Mouse (Mus musculus) embryo, embryonic 11.5 days (tissue): ENCODE measurements around the gene Usp21.
A peak's percentile ranks its signal among the peaks of the same experiment; 100 is the strongest.
"Not testable (repeated sequence)": the region's sequence is repeated elsewhere in the genome, so short reads cannot be mapped to it uniquely, and the experiment has no call there.

ENCODE experiments used
- DNase-seq: peaks from one replicate; pipeline ENCODE4 v3.0.0-alpha.2; 2012; ENCODE audit warnings: low read depth, low spot score

Usp21 gene

GRCm38 (mm10) chr1:171287136-171288081, at the start of gene Usp21:
Usp21 (minus strand) TSS chr1:171287991.
- DNase-seq, result peak; percentile 90

DNA sequence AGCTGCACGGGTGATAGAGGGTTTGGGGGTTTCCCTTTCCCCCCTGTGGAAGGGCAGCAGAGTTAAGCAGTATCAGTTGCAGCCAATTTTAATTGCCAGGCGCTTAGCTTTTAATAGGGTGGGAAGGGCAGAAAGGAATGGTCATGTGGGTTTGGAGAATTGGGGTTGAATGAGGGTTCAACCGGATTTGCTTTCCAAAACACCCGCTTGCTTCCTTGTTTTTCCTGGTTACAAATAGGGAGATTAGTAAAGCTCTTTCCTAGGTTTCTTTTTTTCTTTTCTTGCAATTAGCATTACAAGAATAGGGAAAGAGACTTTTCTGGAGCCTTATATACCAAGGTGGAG, 42.4 kb upstream of the Usp21 start:
- DNase-seq, result no peak

- DNase-seq, result peak; percentile 79
These were observed 41.8 kb upstream of the Usp21 start for GRCm38 (mm10) chr1:171329433-171330215.

DNA sequence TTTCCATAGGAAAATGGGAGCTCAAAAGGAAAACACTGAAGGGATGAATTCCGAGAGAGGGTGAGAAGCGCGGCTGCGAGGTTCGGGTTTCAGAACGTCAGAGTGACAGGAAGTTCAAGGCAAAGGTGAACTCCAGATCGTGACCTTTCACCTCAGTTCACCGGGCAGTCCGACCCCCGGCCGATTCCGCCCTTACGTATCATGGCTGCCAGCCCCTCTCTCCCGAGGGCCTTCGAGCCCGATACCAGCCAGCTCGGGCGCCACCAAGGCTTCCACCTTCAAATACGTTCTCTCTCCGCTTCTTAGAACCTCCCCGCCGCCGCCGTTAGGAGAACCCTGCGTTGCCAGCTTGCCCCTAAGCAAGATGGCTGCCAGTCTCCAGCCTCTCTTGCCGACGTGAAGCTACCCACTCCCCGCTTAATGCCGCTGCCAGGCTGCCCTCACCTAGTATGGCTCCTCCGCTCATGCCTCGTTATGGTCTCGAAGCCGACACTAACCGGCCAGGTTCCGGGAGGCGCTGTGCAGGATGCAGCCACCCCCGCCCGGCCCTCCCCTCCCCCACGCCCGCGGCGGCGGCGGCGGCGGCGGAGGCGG, 41.1 kb upstream of the Usp21 start, which contains the start of gene Dedd:
Gene Dedd, plus strand, starts transcription at position 307 of the 594 bp plus-strand sequence.
- DNase-seq, result peak; percentile 80

GRCm38 (mm10) chr1:171328244-171328643, 40.5 kb upstream of the Usp21 start:
- no peak for DNase-seq

DNA sequence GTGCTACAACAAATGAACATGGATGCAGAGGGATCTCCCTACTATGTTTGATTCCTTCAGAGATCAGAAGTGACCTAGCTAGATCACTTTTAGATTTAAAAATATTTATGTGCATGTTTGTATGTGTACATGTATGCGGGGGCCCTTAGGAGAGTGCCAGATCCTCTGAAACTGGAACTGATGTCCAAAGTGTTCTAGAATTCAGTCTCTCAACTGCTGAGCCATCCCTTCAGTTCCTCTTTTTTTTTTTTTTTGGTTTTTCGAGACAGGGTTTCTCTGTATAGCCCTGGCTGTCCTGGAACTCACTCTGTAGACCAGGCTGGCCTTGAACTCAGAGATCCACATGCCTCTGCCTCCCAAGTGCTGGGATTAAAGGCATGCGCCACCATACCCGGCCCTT, 38.8 kb upstream of the Usp21 start:
- not testable (repeated sequence) for DNase-seq

- no peak for DNase-seq
These were observed 37.8 kb upstream of the Usp21 start for GRCm38 (mm10) chr1:171325571-171325970.

DNA sequence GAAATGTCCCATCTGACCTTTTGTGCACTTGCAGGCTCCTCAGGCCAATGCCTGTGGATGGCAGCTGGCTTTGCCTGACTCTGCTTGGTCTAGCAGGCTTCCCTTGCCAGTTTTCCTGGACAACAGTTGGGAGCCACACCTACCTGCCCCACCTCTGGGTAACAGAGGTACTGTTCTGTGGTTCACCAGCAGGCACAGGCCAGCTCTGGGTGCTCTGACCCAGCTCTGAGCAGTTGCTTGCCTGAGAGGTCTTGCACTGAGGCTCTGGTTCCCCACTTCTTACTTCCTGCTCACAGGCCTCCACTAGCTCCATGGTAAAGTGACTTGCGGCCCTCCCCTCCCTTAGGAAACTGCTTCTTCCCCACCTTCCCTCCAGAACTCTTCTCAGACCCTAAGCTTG, 34.2 kb upstream of the Usp21 start:
- DNase-seq, result no peak

- no peak for DNase-seq
These were observed 33.6 kb upstream of the Usp21 start for GRCm38 (mm10) chr1:171321415-171321814.

- DNase-seq, result no peak
These were observed 32.4 kb upstream of the Usp21 start for GRCm38 (mm10) chr1:171320151-171320550.

DNA sequence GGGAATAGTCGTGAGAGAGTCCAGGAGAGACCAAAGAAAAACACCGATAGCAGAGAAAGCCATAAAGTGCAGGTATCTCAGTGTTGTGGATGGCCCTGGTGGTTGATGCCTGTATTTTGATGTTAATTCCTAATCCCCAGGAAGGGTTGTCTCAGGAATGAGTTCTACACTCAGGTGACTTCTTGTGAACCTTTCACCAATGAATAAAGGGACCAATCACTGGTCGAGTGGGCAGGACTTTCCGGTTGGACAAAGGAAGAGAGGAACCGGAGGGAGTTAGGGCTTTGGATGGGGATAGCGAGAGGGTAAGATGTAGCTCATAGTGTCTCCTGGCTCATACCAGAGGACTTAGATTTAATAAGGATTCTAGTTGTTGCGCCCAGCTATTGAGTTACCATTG, 32.0 kb upstream of the Usp21 start:
- DNase-seq, result no peak

DNA sequence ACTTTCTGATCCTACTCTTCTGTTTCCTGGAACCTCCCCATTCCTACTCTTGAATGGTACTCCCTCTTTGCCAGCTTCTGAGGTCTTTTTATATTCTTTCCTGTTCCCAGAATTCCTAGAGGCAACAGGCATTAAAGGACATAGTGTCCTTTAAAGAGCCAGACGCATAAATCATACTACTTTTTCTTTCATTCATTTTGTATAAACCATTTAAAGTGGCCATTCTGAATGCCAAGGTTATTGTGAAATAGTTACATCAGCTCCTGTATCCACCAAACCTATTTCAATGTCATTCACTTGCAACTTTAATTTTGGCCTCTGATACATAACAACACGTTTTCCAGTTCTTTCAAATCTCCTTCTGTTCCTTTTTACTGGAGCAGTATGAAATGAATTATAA, 21.5 kb upstream of the Usp21 start:
- DNase-seq, result no peak

- not testable (repeated sequence) for DNase-seq
These were observed 18.4 kb upstream of the Usp21 start for GRCm38 (mm10) chr1:171306157-171306556.

GRCm38 (mm10) chr1:171298226-171298625, 10.4 kb upstream of the Usp21 start:
- DNase-seq, result no peak

DNA sequence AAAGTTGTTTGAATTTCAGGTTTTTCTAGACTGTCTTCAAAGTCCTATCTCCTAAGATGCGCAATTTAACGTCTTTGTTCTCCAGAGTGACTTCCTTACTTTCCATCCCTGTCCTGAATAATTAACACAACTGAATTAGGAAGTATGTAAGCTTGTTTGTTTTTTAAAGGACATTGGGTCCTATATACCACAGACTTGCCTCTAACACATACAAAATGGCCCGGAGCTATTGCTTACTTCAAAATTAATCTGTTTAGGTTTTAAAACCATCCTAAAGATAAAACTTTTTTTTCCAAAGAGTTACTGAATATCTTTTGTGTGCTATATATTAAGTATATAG, 7.2 kb upstream of the Usp21 start:
- DNase-seq, result no peak

- DNase-seq, result peak; percentile 73
These were observed 6.7 kb upstream of the Usp21 start, which contains the start of gene Ufc1 for GRCm38 (mm10) chr1:171294298-171295062. Ufc1 (minus strand) TSS chr1:171295024.

DNA sequence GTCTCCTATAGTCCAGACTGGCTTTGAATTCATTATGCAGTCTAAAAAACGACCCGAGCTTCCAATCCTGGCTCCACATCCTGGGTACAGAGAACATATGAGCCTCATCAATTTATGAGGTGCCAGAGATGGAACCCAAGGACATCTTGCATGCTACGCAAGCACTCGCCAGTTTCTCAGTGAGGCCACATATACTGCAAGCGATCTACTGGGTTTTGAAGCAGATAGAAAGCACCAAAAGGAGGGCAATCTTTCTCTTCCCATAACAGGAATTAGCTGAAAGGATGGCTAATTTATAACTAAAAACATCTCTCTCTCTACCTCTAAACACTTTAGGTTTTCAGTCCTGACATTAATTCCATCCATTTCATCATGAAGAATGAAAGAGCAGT, 6.1 kb upstream of the Usp21 start:
- no peak for DNase-seq

- DNase-seq, result no peak
These were observed 5.6 kb upstream of the Usp21 start for GRCm38 (mm10) chr1:171293351-171293750.

DNA sequence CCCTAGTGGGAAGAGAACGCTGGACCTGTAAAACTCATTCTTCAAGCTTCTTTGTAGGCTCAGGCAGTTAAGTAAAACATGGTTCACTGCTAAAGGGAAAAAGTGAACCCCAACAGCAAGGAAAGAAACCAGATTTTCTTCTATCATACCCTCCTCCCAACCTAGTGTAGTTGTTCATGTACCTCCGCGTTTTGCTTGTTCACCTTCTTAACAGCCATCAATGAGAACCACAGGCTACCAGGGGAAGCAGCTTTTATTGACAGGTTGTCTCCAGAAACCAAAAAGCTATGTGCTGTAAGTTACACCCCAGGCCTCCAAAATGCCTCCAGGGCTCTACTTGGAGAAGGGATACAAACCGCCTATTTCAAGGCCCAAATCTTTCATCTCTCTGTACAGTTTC, 537 bp upstream of the Usp21 start:
- DNase-seq, result no peak

GRCm38 (mm10) chr1:171286517-171286916, 1.3 kb downstream of the Usp21 start:
- no peak for DNase-seq

- no peak for DNase-seq
These were observed 2.5 kb downstream of the Usp21 start for GRCm38 (mm10) chr1:171285096-171285892.
